Mouse (Mus musculus): Measurements from ENCODE around the gene Atp6v0e2.
A peak's percentile ranks its signal among the peaks of the same experiment; 100 is the strongest.

Atp6v0e2 gene

DNA sequence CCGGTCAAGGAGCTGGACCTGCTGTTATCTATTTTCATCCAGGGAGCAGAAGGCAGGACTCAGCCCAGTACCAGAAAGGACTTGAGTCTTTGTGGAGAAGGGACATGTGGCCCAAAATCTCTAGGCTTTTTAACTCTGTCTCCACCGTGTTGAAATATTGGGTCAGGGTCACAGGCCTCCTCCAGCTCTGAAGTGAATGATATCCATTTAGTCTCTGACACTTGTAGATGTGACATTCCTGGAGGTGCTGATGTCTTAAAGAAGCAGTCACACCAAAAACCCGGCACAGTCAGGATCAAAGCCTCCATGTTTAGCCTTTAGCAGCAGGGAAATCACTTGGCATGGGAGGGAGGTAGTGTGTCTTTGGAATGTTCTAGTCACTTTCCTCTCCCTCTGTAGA is 3.3 kb downstream of the Atp6v0e2 start:
- no peak for DNase-seq

GRCm38 (mm10) chr6:48541560-48542450 is 4.4 kb downstream of the Atp6v0e2 start:
- DNase-seq = no peak

GRCm38 (mm10) chr6:48542631-48543030 is 5.2 kb downstream of the Atp6v0e2 start:
- no peak for DNase-seq

DNA sequence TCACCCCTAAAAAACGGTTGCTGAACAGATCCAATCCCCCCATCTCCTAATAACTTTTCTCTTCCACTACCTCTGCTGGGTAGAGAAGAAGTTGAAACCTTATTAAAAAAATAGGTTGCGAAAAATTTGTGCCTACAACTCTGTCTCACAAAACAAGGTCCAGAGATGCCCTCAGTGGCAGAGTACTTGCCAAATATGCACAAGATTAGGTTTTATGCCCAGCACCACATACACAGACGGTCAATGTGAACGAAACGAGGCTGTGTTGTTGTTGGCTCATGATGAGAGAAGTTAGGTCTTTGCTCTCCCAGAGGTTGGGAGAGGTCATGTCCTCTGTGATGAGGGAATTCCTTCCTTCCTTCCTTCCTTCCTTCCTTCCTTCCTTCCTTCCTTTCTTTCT is 7.8 kb downstream of the Atp6v0e2 start:
- no peak for DNase-seq

GRCm38 (mm10) chr6:48546271-48546670 is 8.9 kb downstream of the Atp6v0e2 start:
- no peak for DNase-seq

GRCm38 (mm10) chr6:48546858-48547257 is 9.4 kb downstream of the Atp6v0e2 start:
- no peak for DNase-seq

DNA sequence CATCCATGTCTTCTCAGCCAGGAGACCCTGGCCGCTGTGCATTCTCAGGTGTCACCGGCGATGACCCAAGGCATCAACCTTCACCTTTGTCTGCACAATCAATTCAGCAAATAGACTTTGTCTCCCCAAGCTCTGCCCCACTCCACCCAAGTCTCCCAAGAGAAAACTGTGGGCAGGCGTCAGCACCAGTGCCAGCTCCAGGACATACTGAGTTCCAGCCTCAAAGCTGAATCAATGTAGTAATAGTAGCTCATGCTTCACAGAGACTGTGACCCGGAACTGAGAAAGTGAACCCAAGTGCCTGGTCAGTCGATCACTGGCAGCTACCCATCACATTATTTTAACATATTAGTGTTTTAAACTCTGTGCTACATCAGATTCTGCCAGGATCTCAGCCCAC is 10.9 kb downstream of the Atp6v0e2 start:
- DNase-seq = no peak

GRCm38 (mm10) chr6:48552918-48553317 is 15.5 kb downstream of the Atp6v0e2 start:
- DNase-seq = no peak

DNA sequence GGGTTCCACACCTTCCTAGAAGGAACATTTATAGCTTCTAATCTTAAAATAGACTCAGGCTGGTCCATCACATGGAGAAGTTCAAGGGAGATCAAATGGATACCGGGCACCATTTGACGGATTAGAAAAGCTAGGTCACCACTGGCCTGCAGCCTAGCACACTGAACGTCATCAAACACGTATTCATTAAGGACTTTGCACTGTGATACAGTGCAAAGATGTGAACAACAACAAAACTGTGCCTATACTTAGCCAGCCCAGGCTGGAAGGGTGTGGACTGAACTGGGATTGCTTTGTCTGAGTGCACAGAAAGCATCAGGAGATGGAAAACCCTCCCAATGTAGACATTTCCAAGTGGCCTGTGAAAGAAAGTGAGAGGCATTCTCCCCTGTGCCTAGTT is 16.4 kb downstream of the Atp6v0e2 start:
- DNase-seq = no peak

DNA sequence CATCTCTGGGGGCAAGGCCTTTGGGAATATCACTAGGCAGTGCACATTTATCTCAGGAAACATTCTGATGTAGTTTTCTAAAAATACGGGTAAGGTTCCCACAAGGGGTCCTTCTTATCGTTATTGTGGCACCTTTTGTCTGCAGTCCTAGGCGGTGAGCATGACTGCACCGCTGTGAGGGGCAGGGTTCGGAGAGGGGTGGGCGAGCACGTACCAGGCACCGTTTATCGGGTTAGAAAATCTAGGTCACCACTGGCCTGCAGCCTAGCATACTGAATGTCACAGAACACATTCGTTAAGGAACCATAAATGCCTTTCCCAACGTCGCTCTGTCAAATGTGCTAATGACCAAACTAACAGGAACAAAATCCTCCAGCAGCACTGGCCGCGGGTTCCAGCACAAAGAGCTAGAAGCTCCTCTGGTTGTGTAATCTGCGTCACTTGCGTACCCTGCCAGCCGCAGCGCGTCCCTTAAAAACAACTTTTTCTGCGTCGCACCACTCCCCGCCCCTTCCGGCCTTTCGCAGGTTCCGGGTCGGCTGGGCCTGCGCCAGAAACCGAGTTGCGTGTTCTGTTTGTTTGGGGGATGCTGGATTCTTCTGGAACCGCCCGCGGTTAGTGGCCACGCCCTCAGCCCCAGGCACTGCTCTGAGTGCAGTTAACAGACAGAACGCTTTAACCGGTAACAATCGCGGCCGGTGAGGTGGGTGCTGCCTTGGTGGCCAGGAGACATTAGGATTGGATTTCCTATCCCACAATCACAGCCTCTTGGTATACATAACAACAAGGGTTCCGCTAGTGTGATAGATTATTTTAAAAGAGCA is 17.1 kb downstream of the Atp6v0e2 start, which contains the start of gene Lrrc61:
Lrrc61 (plus strand) TSS at position 517 of the 824 bp plus-strand sequence.
- DNase-seq = peak; percentile 98

DNA sequence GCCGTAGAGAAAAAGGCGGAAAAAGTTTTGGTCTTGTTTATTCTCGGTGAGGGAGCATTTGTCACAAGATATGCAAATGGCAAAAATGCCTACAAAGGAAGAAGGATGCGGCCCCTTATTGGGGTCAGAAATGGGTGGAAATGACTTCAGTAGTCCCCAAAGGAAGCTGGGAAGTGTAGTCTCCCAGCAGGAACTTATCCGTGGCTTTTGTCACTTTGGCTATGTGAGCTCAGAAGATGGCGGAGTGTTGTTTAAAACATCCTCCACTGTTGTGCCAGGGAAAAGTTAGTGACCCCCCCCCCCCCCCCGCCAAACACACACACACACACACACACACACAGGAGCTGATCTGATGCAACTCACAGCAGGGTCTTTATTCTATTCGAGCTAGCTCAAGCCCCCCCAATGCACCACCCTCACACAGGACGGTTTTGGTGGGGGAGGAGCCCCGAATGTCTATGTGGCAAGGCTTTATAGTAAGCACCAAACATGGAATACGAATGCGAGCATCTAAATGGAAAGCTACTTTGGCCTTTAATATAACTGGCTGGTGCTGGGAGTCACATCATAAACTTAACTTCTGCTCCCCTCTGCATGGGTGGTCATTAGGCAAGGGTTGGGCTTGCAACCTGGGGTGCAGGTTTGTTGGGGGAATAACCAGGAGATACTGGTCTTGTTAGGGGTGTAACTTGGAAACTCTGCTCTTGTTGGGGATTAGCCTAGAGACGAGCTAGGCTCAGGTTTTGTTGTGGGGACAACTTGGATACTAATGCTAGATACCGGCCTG is 17.9 kb downstream of the Atp6v0e2 start:
- DNase-seq = peak; percentile 86

- DNase-seq = no peak
These were observed 18.5 kb downstream of the Atp6v0e2 start for GRCm38 (mm10) chr6:48555956-48556355.

- DNase-seq = no peak
These were observed 28.4 kb downstream of the Atp6v0e2 start for GRCm38 (mm10) chr6:48565693-48566310.

- no peak for DNase-seq
These were observed 28.9 kb downstream of the Atp6v0e2 start for GRCm38 (mm10) chr6:48566312-48566711.

DNA sequence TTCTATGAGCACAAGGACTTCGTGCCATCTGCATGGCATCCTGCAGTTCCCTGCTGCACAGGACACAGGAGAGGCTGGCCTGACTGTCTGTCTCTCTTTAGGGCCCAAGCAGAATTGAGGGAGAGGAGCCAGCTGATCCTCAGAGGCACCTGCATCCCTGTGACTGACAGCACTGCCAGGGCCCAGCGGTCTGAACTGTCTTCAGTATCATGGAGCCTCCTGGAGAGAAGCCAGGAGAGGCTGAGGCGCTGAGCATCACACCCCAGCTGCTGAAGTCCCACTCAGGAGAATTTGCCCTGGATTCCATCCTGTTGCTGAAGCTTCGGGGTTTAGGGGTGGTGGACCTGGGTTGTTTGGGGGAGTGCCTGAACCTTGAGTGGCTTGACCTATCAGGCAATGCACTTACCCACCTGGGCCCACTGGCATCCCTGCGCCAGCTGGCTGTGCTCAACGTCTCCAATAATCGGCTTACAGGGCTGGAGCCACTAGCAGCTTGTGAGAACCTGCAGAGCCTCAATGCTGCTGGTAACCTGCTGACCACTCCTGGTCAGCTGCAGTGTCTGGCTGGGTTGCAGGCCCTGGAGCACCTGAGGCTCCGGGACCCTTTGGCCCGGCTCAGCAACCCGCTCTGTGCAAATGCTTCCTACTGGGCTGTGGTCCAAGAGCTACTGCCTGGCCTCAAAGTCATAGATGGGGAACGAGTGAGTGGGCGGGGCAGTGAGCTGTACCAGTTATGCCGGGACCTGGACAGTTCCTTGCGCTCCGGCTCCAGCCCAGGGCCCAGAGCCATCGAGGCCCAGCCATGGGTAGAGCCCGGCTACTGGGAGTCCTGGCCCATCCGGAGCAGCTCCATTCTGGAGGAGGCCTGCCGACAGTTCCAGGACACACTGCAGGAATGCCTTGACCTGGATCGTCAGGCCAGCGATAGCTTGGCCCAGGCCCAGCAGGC is 30.9 kb downstream of the Atp6v0e2 start:
- DNase-seq = no peak

DNA sequence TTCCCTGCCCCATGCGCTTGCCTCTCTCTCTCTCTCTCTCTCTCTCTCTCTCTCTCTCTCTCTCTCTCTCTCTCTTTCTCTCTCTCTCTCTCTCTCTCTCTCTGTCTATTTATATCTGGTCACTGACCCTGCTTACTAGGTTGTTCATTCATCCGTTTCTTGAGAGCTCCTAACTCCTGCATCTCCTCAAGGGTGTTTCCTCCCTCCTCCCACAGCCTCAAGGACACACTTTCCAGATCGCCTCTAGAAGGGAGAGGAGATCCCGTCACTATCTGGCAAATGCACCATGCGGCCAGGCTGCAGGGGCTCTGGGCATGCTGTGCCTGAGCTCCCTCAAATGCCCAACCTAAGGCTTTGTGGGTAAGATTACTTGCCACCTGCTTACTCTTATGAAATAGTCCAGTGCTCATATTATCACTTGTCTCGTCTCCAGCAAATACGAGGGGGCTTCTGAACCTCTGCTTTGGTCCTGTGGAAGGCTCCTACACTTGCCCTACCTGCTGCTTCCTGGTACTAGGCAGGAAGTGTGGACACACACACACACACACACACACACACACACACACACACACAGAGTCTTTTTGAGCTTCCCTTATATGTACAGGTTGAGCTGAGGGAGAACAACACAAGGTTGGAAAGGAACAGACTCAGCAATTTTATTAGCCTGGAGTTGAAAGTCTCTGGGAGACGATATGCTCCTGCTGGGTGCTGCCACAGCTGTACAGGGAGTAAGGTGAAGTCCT is 31.8 kb downstream of the Atp6v0e2 start:
- no peak for DNase-seq

DNA sequence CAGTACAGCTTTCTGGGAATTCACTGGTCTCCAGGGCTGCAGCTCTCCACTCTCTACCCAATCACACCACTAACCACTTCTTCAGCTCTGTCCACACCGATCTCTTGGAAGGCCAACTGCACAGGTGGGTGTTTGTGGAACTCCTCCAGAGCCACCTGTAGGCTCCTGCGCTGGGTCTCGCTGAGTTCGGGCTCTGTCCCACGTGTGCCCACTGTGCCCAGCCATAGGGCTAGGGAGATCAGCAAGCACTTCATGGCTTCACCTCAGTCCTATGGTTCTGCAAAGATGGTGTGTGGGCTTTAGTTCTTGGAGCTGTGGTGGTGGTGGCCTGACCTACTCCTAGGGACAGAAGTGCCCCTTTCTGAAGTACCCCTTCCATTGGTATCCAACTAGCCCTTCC is 34.6 kb downstream of the Atp6v0e2 start:
- no peak for DNase-seq

GRCm38 (mm10) chr6:48572572-48573061 is 35.2 kb downstream of the Atp6v0e2 start, which contains the start of gene Rarres2:
TSS of gene Rarres2 (minus strand) at chr6:48572789.
- DNase-seq = no peak

DNA sequence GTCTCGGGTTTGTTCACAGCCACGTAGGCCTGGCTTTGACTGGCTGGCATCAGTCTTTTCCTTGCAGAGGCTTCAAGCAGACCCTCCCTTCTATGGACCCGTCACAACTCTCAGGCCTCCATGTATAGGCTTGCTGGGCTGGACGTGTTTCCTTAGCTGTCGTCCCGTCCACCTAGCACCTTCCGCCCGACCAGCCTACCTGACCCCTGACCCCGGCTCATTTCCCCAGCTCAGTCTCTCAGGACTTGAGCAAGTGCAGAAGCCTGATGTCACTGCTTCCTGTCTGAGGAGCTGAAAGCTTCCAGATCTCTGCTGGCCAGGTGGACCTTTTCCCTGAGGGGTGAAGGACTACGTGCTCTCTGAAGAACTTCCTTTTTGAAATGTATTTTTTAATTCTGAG is 35.9 kb downstream of the Atp6v0e2 start:
- DNase-seq = no peak

DNA sequence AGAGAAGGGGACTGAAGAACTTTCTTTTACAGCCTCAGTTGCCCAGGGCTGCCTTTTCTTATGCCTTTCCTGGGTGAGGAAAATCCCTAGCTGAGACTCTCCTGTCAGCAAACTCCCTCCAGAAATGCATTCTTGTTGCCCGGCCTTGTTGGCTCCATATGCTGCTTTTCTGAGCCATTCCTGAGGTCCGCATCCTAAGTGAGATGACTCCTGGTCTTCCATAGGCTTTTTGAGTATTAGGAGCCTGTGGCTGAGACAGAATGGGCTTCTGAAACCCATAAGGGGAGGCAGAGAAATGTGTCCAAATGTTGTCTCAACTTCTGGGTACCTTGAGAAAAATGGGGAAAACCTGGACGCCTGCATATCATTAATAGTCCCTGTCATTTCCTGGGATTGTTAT is 36.6 kb downstream of the Atp6v0e2 start:
- DNase-seq = no peak
